Mouse (Mus musculus) stomach, postnatal 0 days (tissue): ENCODE measurements around the gene Ppfia1.

Experiments used
- CTCF ChIP-seq: IDR thresholded peaks from 2 replicates; pipeline ENCODE4 v1.5.1; 2016; ENCODE audit warnings: antibody characterized with exemption, low read depth, mild to moderate bottlenecking, moderate library complexity
- EP300 ChIP-seq: optimal IDR thresholded peaks from 2 replicates; pipeline ENCODE3; 2016; ENCODE audit warnings: antibody characterized with exemption

DNA sequence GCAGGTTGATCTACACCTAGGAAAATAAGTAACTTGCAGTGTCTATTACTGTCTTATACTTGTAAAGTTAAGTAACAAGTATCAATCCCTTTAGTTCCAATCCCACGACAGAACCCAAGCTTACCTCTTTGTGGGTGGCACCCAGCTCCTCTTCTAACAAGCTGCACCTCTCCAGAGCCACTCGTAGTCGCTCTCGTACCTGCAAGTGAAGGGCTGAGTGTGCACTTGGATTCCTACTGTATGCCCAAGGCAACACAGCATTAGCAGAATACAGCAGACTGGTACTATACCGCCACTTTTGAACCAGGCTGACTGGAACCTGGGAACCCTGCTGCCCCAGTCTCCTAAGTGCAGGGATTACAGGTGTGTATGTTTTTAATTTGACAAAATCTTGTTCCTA lies 33.7 kb downstream of the Ppfia1 start:
- TF ChIP-seq CTCF (no peak), EP300 (no peak)
